Mouse (Mus musculus) kidney, adult 2 months (tissue): ENCODE measurements around the gene Tmem119. TPM values are rescaled to one million over a fixed set of nuclear protein-coding genes. Genes with fewer than 3 reads are reported as not detected.

ENCODE experiments used
- DNase-seq: peaks from one replicate; pipeline ENCODE4 v3.0.0; 2021
- H3K27ac ChIP-seq: fragments of 200-500 bp; 2 replicates; pipeline ENCODE4 v1.5.1; 2012; ENCODE audit warnings: low read depth, low read length, control low read depth, inconsistent platforms; ENCODE audit not compliant: insufficient read depth
- H3K27me3 ChIP-seq: fragments of 200-500 bp; replicated peaks from 2 replicates; pipeline ENCODE4 v1.6.1; 2012; ENCODE audit warnings: mild to moderate bottlenecking, moderate library complexity, low read length, inconsistent platforms; ENCODE audit not compliant: control insufficient read depth, insufficient read depth
- H3K36me3 ChIP-seq: fragments of 200-500 bp; 2 replicates; pipeline ENCODE4 v1.6.1; 2012; ENCODE audit warnings: mild to moderate bottlenecking, moderate library complexity, low read length, inconsistent platforms; ENCODE audit not compliant: control insufficient read depth, insufficient read depth
- H3K4me1 ChIP-seq: fragments of 200-500 bp; 2 replicates; pipeline ENCODE4 v1.6.1; 2011; ENCODE audit warnings: low read length; ENCODE audit not compliant: control insufficient read depth, insufficient read depth
- H3K4me3 ChIP-seq: fragments of 200-500 bp; 2 replicates; pipeline ENCODE4 v1.5.1; 2011; ENCODE audit warnings: mild to moderate bottlenecking, low read depth, low read length, control low read depth; ENCODE audit not compliant: insufficient read depth
- CTCF ChIP-seq: fragments of 200-500 bp; conservative IDR thresholded peaks from 2 replicates; pipeline ENCODE4 v1.5.1; 2011; ENCODE audit warnings: low read depth, mild to moderate bottlenecking, control low read depth, low read length, moderate library complexity, mixed read lengths; ENCODE audit not compliant: insufficient read depth, insufficient read length
- POLR2A ChIP-seq: fragments of 200-500 bp; IDR thresholded peaks from one replicate; pipeline ENCODE4 v1.6.1; 2011; ENCODE audit warnings: low read depth, low read length, control low read depth
- WGBS: fragments of 180-500 bp; shearing (Covaris S2); methylation state at CpG from one replicate; pipeline ENCODE4 v1.1.7; 2018; 5-methylcytosine and 5-hydroxymethylcytosine counted together
- polyA plus RNA-seq: library from polyadenylated mRNA; depleted of rRNA; stranded (reverse); fragments of >200 nt; gene quantifications from 2 replicates; pipeline ENCODE4 v1.2.3, GENCODE M21; 2012

Gene Tmem119
- polyA plus RNA-seq, 1 experiment, result 14.8 TPM

- no peak overlapping the region for H3K4me3 ChIP-seq
- 86% methylated on average over 9 of the region's 9 CpGs for WGBS
- H3K27ac ChIP-seq, result no peak overlapping the region
These were observed 41.9 kb upstream of the Tmem119 start for GRCm38 (mm10) chr5:113842244-113842643.

DNA sequence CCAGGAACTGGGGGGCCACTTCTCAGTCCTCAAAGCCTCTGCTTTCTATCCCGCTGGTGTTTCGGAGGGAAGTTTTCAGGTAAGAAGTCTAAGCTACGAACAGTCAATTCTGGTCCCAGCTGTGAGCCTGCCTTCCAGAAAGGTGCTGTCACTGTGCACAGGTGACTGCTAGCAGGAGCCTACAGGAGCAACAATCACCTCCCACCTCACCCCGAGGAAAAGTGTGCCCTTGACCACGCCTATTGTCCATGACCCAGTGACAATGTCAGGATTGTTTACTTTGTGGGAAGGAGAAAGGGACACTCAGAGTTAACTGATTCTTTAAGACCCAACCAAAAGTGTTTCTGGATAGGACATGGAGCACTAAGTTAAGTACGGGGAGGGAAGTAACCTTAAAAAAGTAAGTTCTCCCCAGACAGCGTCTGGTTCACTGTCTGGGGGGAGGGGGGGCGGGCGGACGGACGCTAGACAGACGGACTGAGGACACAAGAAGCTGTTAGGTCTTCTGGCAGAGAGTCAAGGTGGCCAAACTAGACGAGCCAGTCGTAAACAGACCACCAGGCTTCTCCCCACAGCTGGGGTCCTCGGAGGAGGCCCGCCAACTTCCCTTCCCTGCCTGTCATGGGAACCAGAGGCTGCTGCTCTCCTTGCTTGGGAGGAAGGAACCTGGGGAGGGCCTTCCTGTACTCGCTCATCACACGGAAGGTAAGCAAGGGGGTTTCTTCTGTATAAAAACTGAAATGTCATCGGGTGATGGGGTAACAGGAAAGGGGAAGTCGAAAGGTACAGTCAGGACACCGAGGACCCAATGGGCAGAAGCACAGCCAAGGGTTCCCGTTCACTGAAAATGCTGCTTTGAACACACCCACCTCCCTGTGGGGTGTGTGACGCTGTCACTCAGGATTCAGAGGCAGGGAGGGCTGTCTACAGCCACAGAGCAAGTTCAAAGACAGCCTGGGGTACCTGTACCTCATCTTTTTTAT, 41.2 kb upstream of the Tmem119 start:
- Histone ChIP-seq H3K27me3 (no peaks in the 10 kb centered on the region), H3K4me3 (no peak overlapping the region), H3K4me1 (no peaks in the 10 kb centered on the region), H3K27ac (no peak overlapping the region), H3K36me3 (0 out of 2 replicates have a peak, but pooled peaks cover 2% of the 10 kb centered on the region)
- 63% methylated on average over 23 of the region's 23 CpGs for WGBS
- DNase-seq, result no peak
- no peak for TF ChIP-seq CTCF
- no peak for TF ChIP-seq POLR2A

More at GRCm38 (mm10) chr5:113842244-113842643, 41.9 kb upstream of the Tmem119 start:
- TF ChIP-seq CTCF (no peak), POLR2A (no peak)
- 0 out of 2 replicates have a peak, but pooled peaks cover 2% of the 10 kb centered on the region for H3K36me3 ChIP-seq
- DNase-seq, result no peak
- no peaks in the 10 kb centered on the region for H3K4me1 ChIP-seq
- H3K27me3 ChIP-seq, result no peaks in the 10 kb centered on the region

GRCm38 (mm10) chr5:113840443-113840842, 40.1 kb upstream of the Tmem119 start:
- DNase-seq, result no peak
- Histone ChIP-seq H3K27me3 (no peaks in the 10 kb centered on the region), H3K4me1 (no peaks in the 10 kb centered on the region), H3K27ac (no peak overlapping the region), H3K36me3 (0 out of 2 replicates have a peak, but pooled peaks cover 1% of the 10 kb centered on the region), H3K4me3 (no peak overlapping the region)
- TF ChIP-seq CTCF, result no peak
- TF ChIP-seq POLR2A, result no peak
- WGBS, result 75% methylated on average over 4 of the region's 4 CpGs

DNA sequence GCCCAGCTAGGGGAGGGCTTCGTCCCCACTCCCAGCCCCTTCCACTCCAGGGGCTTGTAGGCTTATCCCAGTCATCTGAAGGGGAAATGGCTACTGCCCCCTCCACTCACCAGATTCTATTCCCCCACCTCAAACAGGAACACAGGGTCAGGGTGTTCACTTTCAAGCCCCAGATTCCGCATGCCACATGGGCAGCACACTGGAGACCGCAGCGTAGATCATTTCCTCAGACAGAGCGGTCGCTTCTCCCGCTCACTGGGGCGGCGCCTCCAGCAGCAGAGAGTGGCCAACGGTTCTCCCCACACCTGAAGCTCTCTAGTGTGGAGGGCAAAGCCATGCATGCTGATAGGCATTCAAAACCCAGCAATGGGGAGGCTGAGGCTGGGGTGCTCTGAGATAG, 36.6 kb upstream of the Tmem119 start:
- no peak for DNase-seq
- Histone ChIP-seq H3K36me3 (no peaks in the 10 kb centered on the region), H3K4me1 (no peaks in the 10 kb centered on the region), H3K4me3 (no peak overlapping the region), H3K27ac (no peak overlapping the region), H3K27me3 (no peaks in the 10 kb centered on the region)
- WGBS, result 42% methylated on average over 10 of the region's 10 CpGs
- TF ChIP-seq CTCF (no peak), POLR2A (no peak)

DNA sequence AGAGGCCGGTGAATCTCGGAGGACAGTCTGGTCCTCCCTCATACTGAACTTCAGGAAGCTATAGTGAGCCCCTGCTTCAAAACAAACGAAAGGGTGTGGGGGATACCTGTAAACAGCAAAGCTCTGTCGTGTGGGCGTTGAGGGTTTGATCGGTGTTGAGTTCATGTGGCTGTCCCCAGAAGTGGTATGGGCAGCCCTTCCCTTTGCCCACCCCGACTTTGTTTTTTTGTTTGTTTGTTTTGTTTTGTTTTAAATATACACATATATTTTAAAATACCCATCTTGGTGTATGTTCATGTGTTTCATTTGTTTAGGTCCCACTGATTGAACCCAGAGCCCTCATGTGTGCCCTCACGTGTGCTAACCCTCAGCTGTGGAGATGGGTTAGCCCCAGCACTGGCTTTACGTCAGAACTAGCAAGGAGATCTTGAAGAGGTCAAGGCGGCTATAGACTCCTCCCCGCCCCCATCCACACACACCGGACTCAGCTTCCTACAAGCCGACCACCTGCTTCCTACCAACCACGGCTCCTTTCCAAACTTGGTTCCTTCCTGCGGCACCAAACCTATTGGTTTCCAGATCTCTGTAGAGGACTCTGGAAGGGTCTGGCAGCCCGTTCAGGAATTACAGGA, 33.1 kb upstream of the Tmem119 start:
- H3K27me3 ChIP-seq, result no peaks in the 10 kb centered on the region
- H3K36me3 ChIP-seq, result no peaks in the 10 kb centered on the region
- H3K27ac ChIP-seq, result no peak overlapping the region
- TF ChIP-seq POLR2A (no peak), CTCF (no peak)
- H3K4me3 ChIP-seq, result no peak overlapping the region
- 52% methylated on average over 16 of the region's 16 CpGs for WGBS
- no peaks in the 10 kb centered on the region for H3K4me1 ChIP-seq
- DNase-seq, result no peak

DNA sequence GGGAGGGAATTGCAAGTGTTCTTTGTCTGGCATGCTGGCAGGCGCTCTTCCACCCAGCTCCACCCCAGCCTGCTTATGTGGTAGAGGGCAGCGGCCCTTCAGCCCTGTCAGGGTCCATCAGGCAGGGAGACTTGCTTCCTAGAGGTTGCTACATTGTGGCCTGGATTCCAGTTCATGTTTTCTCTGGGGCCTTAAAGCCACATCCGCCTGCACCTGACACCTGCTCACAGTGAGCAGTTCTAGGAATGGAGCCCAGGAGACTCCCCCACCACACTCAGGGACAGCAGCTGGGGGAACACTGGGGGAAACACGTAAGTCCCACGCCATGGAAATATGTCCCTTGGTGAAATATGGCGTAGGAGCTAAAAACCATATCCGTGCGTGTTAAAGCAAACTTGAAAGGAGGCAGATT, 32.2 kb upstream of the Tmem119 start, which contains the start of gene Selplg:
Gene Selplg (minus strand): TSS at position 155 of the 412 bp plus-strand sequence.
- no peaks in the 10 kb centered on the region for H3K27me3 ChIP-seq
- WGBS, result 42% methylated on average over 8 of the region's 8 CpGs
- H3K4me1 ChIP-seq, result no peaks in the 10 kb centered on the region
- no peak for TF ChIP-seq CTCF
- H3K4me3 ChIP-seq, result no peak within 1 kb of the TSS
- no peak for DNase-seq
- H3K27ac ChIP-seq, result no peak within 1 kb of the TSS
- no peaks in the 10 kb centered on the region for H3K36me3 ChIP-seq

GRCm38 (mm10) chr5:113831741-113832140, 31.4 kb upstream of the Tmem119 start:
- no peaks in the 10 kb centered on the region for H3K4me1 ChIP-seq
- no peak for TF ChIP-seq CTCF
- DNase-seq, result no peak
- no peaks in the 10 kb centered on the region for H3K27me3 ChIP-seq
- H3K36me3 ChIP-seq, result no peaks in the 10 kb centered on the region
- 71% methylated on average over 3 of the region's 3 CpGs for WGBS
- H3K27ac ChIP-seq, result no peak overlapping the region
- no peak overlapping the region for H3K4me3 ChIP-seq
